Mouse (Mus musculus): ENCODE measurements around the gene Uncx.

The Uncx gene

DNA sequence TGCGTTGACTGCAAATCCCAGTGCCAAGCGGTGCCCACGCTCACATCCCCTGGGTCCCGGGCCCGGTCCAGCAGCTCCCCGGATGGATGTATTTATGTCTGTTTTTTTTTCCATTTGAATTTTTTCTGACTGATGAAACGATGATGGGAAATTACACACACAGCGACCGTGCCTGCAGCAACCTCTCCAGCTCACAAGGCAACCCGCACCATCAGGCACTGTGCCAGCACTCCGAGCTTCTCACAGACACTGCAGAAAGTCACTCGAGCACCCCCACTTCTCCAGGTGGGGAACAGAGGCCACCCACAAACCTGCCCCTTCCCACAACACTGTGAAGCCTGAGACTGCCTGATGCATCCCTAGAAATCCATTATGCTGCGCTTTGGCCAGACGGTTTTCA, 51.7 kb downstream of the Uncx start:
- in situ Hi-C loops (cut with MboI; ENCODE audit: unreplicated experiment in 2 of 2): no loop called here

Measured in v-Abl transformed pro-B cells (cell line).